Mouse (Mus musculus) neural tube, embryonic 14.5 days (tissue): ENCODE data around the gene Chd6. TPM values are rescaled to one million over a fixed set of nuclear protein-coding genes. Genes with fewer than 3 reads are reported as not detected.

Source experiments
- ATAC-seq: fragments of 200-750 bp; cut with Nextera tagmentation; 2 replicates; pipeline ENCODE4 v1.8.0; 2017; ENCODE audit warnings: low read depth, mild to moderate bottlenecking, moderate TSS enrichment, moderate library complexity
- H3K27ac ChIP-seq: fragments of 300-500 bp; sonication (generic); 2 replicates; pipeline ENCODE4 v1.5.1; 2014; ENCODE audit warnings: low read depth, mild to moderate bottlenecking, control low read depth, low read length, moderate library complexity, mixed read lengths
- H3K27me3 ChIP-seq: fragments of 300-500 bp; sonication (generic); 2 replicates; pipeline ENCODE4 v1.6.1; 2014; ENCODE audit warnings: low read length; ENCODE audit not compliant: control insufficient read depth, insufficient read depth
- H3K36me3 ChIP-seq: fragments of 300-500 bp; sonication (generic); 2 replicates; pipeline ENCODE4 v1.6.1; 2014; ENCODE audit warnings: low read length, mixed read lengths; ENCODE audit not compliant: control insufficient read depth, insufficient read depth
- H3K4me1 ChIP-seq: fragments of 300-500 bp; sonication (generic); 2 replicates; pipeline ENCODE4 v1.6.1; 2014; ENCODE audit warnings: low read length; ENCODE audit not compliant: control insufficient read depth, insufficient read depth
- H3K4me2 ChIP-seq: fragments of 300-500 bp; sonication (generic); 2 replicates; pipeline ENCODE4 v1.6.1; 2014; ENCODE audit warnings: mild to moderate bottlenecking, low read depth, low read length, control low read depth
- H3K4me3 ChIP-seq: fragments of 300-500 bp; sonication (generic); 2 replicates; pipeline ENCODE4 v1.5.1; 2014; ENCODE audit warnings: low read depth, low read length, control low read depth, mixed read lengths
- H3K9ac ChIP-seq: fragments of 300-500 bp; sonication (generic); replicated peaks from 2 replicates; pipeline ENCODE4 v1.6.1; 2014; ENCODE audit warnings: low read depth, mild to moderate bottlenecking, control low read depth, low read length, mixed read lengths
- H3K9me3 ChIP-seq: fragments of 300-500 bp; sonication (generic); 2 replicates; pipeline ENCODE4 v1.6.1; 2016; ENCODE audit warnings: low read length; ENCODE audit not compliant: control insufficient read depth
- WGBS: fragments of 180-500 bp; shearing (Covaris S2); extraction: QIAGEN DNeasy Blood & Tissue Kit; methylation state at CpG from one replicate; pipeline ENCODE4 v1.1.7; 2014; 5-methylcytosine and 5-hydroxymethylcytosine counted together
- polyA plus RNA-seq: library from polyadenylated mRNA; unstranded; fragments of >200 nt; fragmentation: Nextera tagmentation; extraction: Ambion mirVana; gene quantifications from 2 replicates; pipeline ENCODE4 v1.2.1, GENCODE M21; 2014

Gene Chd6
- polyA plus RNA-seq, 1 experiment from 2014 or later = 45.6 TPM

GRCm38 (mm10) chr2:161078590-161078989, 30.3 kb downstream of the Chd6 start:
- H3K27me3 ChIP-seq = no peaks in the 10 kb centered on the region
- H3K36me3 ChIP-seq = no peaks in the 10 kb centered on the region; the same call in 1 of the 2 replicates
- H3K9me3 ChIP-seq = no peaks in the 10 kb centered on the region
- 100% methylated on average over 2 of the region's 2 CpGs for whole genome bisulfite sequencing
- no peak overlapping the region for H3K9ac ChIP-seq
- no peak for ATAC-seq
- no peaks in the 10 kb centered on the region for H3K4me1 ChIP-seq
- no peak overlapping the region for H3K4me3 ChIP-seq
- H3K4me2 ChIP-seq = no peak overlapping the region
- no peak overlapping the region for H3K27ac ChIP-seq

DNA sequence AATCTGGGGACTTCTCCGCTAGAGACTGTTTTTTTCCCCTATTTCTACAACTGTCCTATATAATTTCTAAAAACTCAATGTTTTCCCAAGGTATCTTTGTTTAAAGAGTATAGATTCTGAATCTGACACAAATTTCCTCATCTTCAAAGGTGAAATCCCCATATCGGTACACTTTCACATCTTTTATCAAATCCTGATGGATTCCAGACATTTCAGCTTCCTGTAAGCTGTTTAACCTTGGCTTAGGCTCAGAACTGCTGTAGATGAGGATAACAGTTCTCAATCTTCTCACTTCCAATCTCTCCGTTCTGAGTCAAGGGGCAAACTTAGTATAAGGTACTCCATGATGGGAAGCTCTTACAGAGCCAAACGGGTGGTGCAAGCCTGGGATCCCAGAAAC, 32.6 kb downstream of the Chd6 start:
- Histone ChIP-seq H3K4me2 (no peak overlapping the region), H3K9me3 (no peaks in the 10 kb centered on the region), H3K4me1 (no peaks in the 10 kb centered on the region), H3K4me3 (no peak overlapping the region), H3K9ac (no peak overlapping the region), H3K27ac (no peak overlapping the region), H3K36me3 (no peaks in the 10 kb centered on the region; the same call in 1 of the 2 replicates), H3K27me3 (no peaks in the 10 kb centered on the region)
- 95% methylated on average over 4 of the region's 4 CpGs for WGBS
- ATAC-seq = no peak

GRCm38 (mm10) chr2:161075553-161075952, 33.3 kb downstream of the Chd6 start:
- Histone ChIP-seq H3K4me3 (no peak overlapping the region), H3K9me3 (no peaks in the 10 kb centered on the region), H3K27me3 (no peaks in the 10 kb centered on the region), H3K4me2 (no peak overlapping the region), H3K36me3 (no peaks in the 10 kb centered on the region; the same call in 1 of the 2 replicates), H3K4me1 (no peaks in the 10 kb centered on the region), H3K9ac (no peak overlapping the region), H3K27ac (no peak overlapping the region)
- no peak for ATAC-seq
- WGBS = 93% methylated on average over 5 of the region's 5 CpGs

DNA sequence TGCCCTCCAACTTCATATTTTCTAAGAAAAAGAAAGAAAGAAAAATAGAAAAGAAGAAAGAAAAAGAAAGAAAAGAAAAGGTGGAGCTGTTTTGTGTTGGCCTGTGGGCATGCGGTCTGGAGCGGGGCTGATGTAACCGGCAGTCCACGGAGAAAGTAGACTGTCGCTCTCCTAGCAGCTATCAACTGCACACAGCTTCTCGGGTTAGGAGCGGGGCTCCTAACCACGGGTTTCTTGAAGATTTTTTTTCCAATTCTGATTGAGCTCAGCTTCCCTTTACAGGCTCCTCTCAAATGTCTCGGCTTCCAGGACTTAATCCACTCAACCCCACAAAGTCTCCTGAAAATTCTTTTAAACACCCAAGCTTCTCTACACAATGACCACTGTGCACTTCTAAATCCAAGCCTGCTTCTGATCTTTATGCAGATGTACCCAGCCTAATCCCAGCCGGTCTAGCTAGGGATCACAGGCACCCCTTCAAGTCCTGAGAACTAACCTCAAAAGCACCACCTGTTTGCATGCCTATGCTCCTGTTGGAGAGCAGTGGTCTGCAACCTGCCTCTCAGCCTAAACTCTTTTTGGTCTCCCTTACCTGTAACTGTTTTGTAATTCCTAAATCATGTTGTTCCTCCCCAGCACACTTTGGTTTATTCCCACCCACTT, 42.6 kb downstream of the Chd6 start:
- 80% methylated on average over 10 of the region's 10 CpGs for WGBS
- no peak overlapping the region for H3K4me2 ChIP-seq

GRCm38 (mm10) chr2:161065594-161065993, 43.3 kb downstream of the Chd6 start:
- Histone ChIP-seq H3K9ac (no peak overlapping the region), H3K36me3 (no peaks in the 10 kb centered on the region), H3K4me2 (no peak overlapping the region), H3K9me3 (no peaks in the 10 kb centered on the region), H3K4me3 (no peak overlapping the region), H3K27me3 (no peaks in the 10 kb centered on the region), H3K27ac (no peak overlapping the region), H3K4me1 (no peaks in the 10 kb centered on the region)
- WGBS = 94% methylated on average over 2 of the region's 2 CpGs
- ATAC-seq = no peak

More for the DNA sequence above, 42.6 kb downstream of the Chd6 start:
- no peak overlapping the region for H3K9ac ChIP-seq
- no peak overlapping the region for H3K27ac ChIP-seq
- no peak for ATAC-seq
- H3K36me3 ChIP-seq = no peaks in the 10 kb centered on the region
- no peaks in the 10 kb centered on the region for H3K27me3 ChIP-seq
- no peak overlapping the region for H3K4me3 ChIP-seq
- no peaks in the 10 kb centered on the region for H3K9me3 ChIP-seq
- H3K4me1 ChIP-seq = no peaks in the 10 kb centered on the region

DNA sequence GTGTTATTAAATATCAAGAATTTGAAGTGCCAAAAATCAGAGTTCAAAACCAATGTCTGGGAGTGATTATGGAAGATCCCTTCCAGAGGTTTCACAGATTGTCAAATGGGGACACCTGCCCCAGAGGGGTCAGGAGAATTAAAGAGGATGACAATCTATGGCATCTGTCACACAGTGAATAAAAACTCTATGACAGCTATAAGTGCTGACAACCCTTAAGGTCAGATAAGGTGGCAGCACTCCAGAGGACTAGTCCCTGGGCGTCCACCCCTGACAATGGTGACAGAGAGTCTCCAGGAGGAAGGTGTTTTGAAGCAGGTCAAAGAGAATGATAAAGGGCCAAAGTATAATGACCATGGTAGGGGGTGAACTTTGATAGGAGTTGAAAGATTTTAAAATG, 44.0 kb downstream of the Chd6 start:
- no peaks in the 10 kb centered on the region for H3K9me3 ChIP-seq
- H3K4me3 ChIP-seq = no peak overlapping the region
- WGBS = 81% methylated on average over 1 of the region's 1 CpGs
- H3K36me3 ChIP-seq = no peaks in the 10 kb centered on the region
- H3K9ac ChIP-seq = no peak overlapping the region
- H3K4me1 ChIP-seq = no peaks in the 10 kb centered on the region
- no peak overlapping the region for H3K27ac ChIP-seq
- H3K27me3 ChIP-seq = no peaks in the 10 kb centered on the region
- ATAC-seq = no peak
- no peak overlapping the region for H3K4me2 ChIP-seq

- Histone ChIP-seq H3K36me3 (no peaks in the 10 kb centered on the region), H3K4me1 (no peaks in the 10 kb centered on the region), H3K27me3 (no peaks in the 10 kb centered on the region), H3K4me2 (no peak overlapping the region), H3K9ac (no peak overlapping the region), H3K4me3 (no peak overlapping the region), H3K27ac (no peak overlapping the region), H3K9me3 (no peaks in the 10 kb centered on the region)
- ATAC-seq = no peak
- WGBS = 68% methylated on average over 4 of the region's 4 CpGs
Measured at GRCm38 (mm10) chr2:161058841-161059240, 50.0 kb downstream of the Chd6 start.

GRCm38 (mm10) chr2:161053765-161054164, 55.1 kb downstream of the Chd6 start:
- no peak overlapping the region for H3K4me2 ChIP-seq
- H3K9me3 ChIP-seq = no peaks in the 10 kb centered on the region
- no peak overlapping the region for H3K9ac ChIP-seq
- H3K36me3 ChIP-seq = peaks cover 4% of the 10 kb centered on the region; the same call in 1 of the 2 replicates
- 73% methylated on average over 2 of the region's 2 CpGs for WGBS
- no peak overlapping the region for H3K27ac ChIP-seq
- no peak overlapping the region for H3K4me3 ChIP-seq
- H3K4me1 ChIP-seq = no peaks in the 10 kb centered on the region
- no peak for ATAC-seq
- H3K27me3 ChIP-seq = no peaks in the 10 kb centered on the region

DNA sequence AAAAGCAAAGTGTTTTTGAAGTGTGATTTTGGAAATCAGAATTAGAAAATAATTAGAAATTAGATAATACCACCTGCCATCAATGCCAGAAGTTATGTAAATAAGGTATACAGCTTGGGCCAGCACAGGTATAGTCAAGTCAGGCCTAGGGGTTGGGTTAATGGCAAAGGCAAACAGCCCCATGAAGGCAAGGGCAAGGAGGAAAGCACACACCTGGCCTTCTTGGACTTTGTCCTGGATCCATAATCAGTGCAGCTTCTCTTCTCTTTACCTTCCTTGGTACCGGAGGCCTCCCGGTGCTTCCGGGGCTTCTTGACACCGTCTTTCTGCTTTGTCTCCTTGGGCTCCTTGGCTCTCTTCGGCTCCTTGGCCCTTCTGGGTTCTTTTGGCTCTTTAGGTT, 56.7 kb downstream of the Chd6 start:
- no peak for ATAC-seq
- 97% methylated on average over 5 of the region's 5 CpGs for WGBS
- Histone ChIP-seq H3K9me3 (no peaks in the 10 kb centered on the region), H3K4me3 (no peak overlapping the region), H3K4me1 (no peaks in the 10 kb centered on the region), H3K9ac (no peak overlapping the region), H3K27ac (no peak overlapping the region), H3K36me3 (peaks cover 4% of the 10 kb centered on the region; the same call in 1 of the 2 replicates), H3K27me3 (no peaks in the 10 kb centered on the region), H3K4me2 (no peak overlapping the region)
